Mouse (Mus musculus) retina, adult 2 months (tissue): Measurements from ENCODE around the gene Trpd52l3.

Source experiments
- DNase-seq: peaks from one replicate; pipeline ENCODE4 v3.0.0-alpha.2; 2012; ENCODE audit warnings: low read depth, low spot score

The Trpd52l3 gene

DNA sequence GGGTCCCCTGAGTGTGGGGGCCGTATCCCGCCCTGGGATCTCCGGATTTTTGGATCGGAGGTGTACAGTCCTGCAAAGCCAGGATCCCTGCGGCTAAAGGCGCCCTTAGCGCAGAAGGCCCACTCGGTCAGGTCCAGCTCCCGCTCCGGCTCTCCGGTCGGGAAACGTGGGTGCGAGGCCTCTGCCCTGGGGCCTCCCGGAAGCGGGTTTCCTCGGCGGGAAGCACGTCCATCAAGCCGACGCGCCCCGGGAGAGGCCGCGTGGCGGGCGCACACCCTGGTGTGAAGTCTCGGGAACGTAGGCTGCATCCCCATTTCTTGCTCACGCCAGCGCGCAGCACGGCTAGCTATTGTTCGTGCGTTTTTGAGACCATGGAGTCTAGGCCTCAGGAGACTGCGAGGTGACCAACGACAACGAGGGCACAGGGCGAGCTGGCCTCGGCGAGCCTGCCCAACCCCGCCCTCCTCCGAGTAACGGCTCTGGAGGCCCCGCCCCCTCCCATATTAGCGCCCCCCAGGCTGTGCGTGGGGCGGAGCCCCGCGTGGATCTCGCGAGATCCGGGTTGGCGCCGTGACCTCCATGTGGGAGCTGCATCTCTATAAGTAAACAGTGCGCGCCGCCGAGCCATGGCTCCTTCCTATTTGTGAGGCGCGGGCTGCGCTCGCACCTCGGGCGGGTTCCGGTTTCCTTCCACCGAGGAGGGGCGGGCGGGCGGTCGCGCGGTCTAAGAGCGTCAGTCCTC is 26.5 kb downstream of the Trpd52l3 start, which contains the start of gene Uhrf2:
TSS of gene Uhrf2 (plus strand) at position 620 of the 742 bp plus-strand sequence.
- peak; percentile 91 for DNase-seq

DNA sequence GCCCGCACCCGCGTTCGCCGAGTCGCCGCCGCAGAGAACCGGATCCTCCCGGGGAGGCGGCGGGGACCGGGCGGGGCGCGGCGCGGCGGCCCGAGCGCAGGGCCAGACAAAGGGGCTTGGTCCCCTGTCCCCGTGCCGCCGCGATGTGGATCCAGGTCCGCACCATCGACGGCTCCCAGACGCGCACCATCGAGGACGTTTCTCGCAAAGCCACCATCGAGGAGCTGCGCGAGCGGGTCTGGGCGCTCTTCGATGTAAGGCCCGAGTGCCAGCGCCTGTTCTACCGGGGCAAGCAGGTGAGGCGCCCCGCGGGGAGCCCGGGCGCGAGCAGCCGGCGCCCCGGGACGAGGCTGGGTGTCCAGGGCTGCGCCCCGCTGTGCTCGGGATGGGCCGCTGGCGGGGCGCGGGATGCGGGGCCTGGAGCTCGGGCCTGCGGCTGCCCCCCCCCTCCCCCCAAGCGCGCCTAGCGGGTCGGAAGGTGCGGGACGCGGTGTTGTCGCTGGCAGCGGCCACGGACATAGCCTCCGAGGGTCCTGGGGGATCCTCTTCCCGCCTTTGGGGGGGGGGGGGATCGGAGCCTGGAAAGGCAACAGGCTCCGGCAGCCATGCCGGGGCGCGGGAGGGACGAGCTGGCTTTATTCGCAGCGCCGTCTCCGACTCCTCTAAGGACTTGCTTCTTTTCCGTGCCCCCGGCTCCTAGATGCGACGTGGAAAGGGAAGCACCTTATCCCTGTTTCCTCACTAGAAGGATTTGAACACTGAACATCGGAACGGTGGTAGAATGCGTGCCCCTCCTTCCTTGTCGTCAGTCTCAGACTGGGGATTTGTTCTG is 27.3 kb downstream of the Trpd52l3 start:
- DNase-seq = no peak

DNA sequence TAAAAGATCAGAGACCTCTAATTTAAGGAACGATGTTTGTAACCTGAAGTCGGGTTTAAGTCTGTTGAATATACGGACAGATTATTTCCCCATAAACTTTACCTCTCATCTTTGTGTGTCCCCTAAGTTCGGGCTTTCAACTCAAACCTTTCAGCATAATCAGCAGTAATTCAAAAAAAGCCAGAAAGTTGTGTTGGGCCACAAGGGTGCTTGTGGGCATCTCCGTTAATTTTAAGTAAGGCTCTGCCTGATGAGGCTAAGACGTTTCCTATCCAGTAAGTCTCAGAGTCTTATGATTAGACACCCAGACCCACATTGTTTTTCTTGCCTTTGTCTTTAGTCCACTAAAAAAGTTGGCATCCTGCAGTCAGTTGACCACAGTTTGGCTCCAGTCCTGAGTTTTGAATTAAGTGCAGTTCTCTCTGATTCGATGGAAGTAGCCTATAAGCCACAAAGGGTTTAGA is 27.9 kb downstream of the Trpd52l3 start:
- no peak for DNase-seq

DNA sequence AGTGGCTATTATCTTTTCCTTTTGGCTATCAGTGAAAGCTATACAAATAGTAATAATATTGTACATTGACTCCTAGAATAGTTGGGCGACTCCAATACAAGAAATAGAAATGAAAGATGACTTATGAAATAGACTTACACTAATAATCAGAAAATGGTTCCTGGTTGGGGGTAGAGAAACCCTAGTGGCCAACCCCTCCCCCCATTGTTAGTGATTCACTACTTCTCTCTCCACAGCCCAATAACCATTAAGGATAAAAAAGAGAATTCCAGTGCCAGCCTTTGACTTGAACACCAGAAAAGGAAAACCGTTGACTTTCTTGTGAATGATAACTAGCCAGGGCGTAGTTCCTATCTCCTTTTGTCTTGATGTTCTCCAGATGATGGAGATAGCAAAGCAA is 28.6 kb downstream of the Trpd52l3 start:
- DNase-seq = no peak

- no peak for DNase-seq
Observed at GRCm38 (mm10) chr19:30035361-30035760, 31.8 kb downstream of the Trpd52l3 start.

GRCm38 (mm10) chr19:30043691-30044090 is 40.1 kb downstream of the Trpd52l3 start:
- no peak for DNase-seq

- DNase-seq = no peak
Observed at GRCm38 (mm10) chr19:30044630-30045029, 41.0 kb downstream of the Trpd52l3 start.

- DNase-seq = no peak
Observed at GRCm38 (mm10) chr19:30045857-30046256, 42.3 kb downstream of the Trpd52l3 start.

GRCm38 (mm10) chr19:30050584-30050983 is 47.0 kb downstream of the Trpd52l3 start:
- no peak for DNase-seq

- no peak for DNase-seq
Observed at GRCm38 (mm10) chr19:30051479-30051878, 47.9 kb downstream of the Trpd52l3 start.

DNA sequence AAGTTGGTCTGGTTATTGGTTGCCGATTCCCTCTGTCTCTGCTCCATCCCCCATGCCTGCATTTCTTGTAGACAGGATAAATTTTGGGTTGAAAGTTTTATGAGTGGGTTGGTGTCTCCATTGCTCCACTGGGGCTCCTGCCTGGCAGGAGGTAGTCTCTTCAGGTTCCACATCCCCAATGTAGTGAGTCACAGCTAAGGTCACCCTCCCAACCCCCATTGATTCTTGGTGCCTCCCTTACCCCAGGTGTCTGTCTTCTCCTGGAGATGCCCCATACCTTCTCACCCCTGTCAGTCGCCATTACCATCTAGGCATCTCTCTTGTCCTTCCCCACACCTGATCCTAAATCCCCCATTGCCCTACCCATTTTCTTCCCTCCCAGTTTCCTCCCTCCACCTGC is 50.6 kb downstream of the Trpd52l3 start:
- no peak for DNase-seq
